Mouse (Mus musculus): ENCODE measurements around the gene Gskip.

GRCm38 (mm10) chr12:105705799-105706487 lies 21.3 kb downstream of the Gskip start, which contains the start of gene Ak7:
- TF ChIP-seq ZNF384 (IDR thresholded peaks at IDR 0.05; ENCODE audit: low read depth, low read length) (no peak), ZC3H11A (IDR thresholded peaks at IDR 0.05; ENCODE audit: borderline replicate concordance, low read depth, low read length) (no peak), HCFC1 (IDR thresholded peaks at IDR 0.05; ENCODE audit: borderline replicate concordance, insufficient read depth, low read length) (no peak), MAFK (IDR thresholded peaks at IDR 0.05; ENCODE audit: insufficient read depth, low read depth, low read length) (no peak), CHD2 (IDR thresholded peaks at IDR 0.05; ENCODE audit: low read depth, low read length) (no peak)

Measured in ES-E14 (cell line).